Mouse (Mus musculus): ENCODE results near the gene Gnb3.

DNA sequence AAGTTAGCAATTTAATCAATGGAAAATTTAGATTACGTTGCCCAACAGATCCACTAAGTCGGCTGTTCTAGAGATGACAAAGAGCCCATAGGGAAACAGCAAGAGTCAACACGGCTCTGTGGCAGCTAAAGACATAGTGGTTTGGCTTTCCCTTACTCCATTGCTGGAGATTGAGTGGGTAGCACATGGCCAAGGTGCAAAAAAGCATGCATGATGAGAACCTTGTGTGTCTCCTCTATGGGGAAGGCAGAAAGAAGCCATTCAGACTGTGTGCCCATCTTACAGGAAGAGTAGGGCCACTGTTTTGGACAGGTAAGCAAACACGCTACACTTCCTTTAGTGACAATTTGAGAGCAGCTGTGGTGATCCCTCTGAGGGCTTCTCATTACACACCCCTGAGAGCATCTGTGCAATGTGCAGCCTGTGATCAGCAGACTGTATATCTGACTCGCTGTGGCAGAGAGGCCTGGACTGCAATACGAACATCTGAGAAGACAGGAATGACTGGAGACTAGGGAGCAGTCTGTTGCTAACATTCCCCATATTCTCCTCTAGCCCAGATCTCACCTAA lies 48.6 kb upstream of the Gnb3 start:
- TF ChIP-seq CTCF (IDR thresholded peaks at IDR 0.05; ENCODE audit: control insufficient read depth, insufficient read depth, insufficient replicate concordance, low read depth, low read length) (no peak), POLR2A (IDR thresholded peaks at IDR 0.05; ENCODE audit: control insufficient read depth, low read depth, low read length) (no peak)

Measured in testis, adult 2 months (tissue).